Mouse (Mus musculus) liver, embryonic 11.5 days (tissue): ENCODE measurements around the gene Sdk1. TPM values are rescaled to one million over a fixed set of nuclear protein-coding genes. Genes with fewer than 3 reads are reported as not detected.

Source experiments
- ATAC-seq: fragments of 200-750 bp; cut with Nextera tagmentation; replicated peaks from 2 replicates; pipeline ENCODE4 v1.8.0; 2017; ENCODE audit warnings: moderate number of reproducible peaks, mild to moderate bottlenecking, moderate TSS enrichment, moderate library complexity; ENCODE audit not compliant: low FRiP score
- DNase-seq: peaks from one replicate; pipeline ENCODE4 v3.0.0-alpha.2; 2017; ENCODE audit warnings: low spot score
- H3K27ac ChIP-seq: fragments of 300-500 bp; sonication (generic); 2 replicates; pipeline ENCODE4 v1.5.1; 2014; ENCODE audit warnings: mild to moderate bottlenecking, low read depth, low read length, control low read depth
- H3K27me3 ChIP-seq: fragments of 300-500 bp; sonication (generic); replicated peaks from 2 replicates; pipeline ENCODE4 v1.6.1; 2014; ENCODE audit warnings: low read length, mixed read lengths; ENCODE audit not compliant: control insufficient read depth, insufficient read depth
- H3K36me3 ChIP-seq: fragments of 300-500 bp; sonication (generic); 2 replicates; pipeline ENCODE4 v1.6.1; 2014; ENCODE audit warnings: mild to moderate bottlenecking, low read length, moderate library complexity, mixed read lengths; ENCODE audit not compliant: control insufficient read depth, insufficient read depth
- H3K4me1 ChIP-seq: fragments of 300-500 bp; sonication (generic); replicated peaks from 2 replicates; pipeline ENCODE4 v1.6.1; 2014; ENCODE audit warnings: low read length, mixed read lengths; ENCODE audit not compliant: control insufficient read depth, insufficient read depth
- H3K4me2 ChIP-seq: fragments of 300-500 bp; sonication (generic); 2 replicates; pipeline ENCODE4 v1.6.1; 2014; ENCODE audit warnings: mild to moderate bottlenecking, control low read depth, moderate library complexity
- H3K4me3 ChIP-seq: fragments of 300-500 bp; sonication (generic); 2 replicates; pipeline ENCODE4 v1.5.1; 2014; ENCODE audit warnings: low read depth, low read length, control low read depth
- H3K9ac ChIP-seq: fragments of 300-500 bp; sonication (generic); 2 replicates; pipeline ENCODE4 v1.6.1; 2014; ENCODE audit warnings: low read depth, low read length, control low read depth
- H3K9me3 ChIP-seq: fragments of 300-500 bp; sonication (generic); 2 replicates; pipeline ENCODE4 v1.6.1; 2016; ENCODE audit warnings: low read length, inconsistent platforms, mixed read lengths; ENCODE audit not compliant: control insufficient read depth
- WGBS: fragments of 180-500 bp; shearing (Covaris S2); extraction: QIAGEN DNeasy Blood & Tissue Kit; methylation state at CpG from one replicate; pipeline ENCODE4 v1.1.7; 2014; 5-methylcytosine and 5-hydroxymethylcytosine counted together
- polyA plus RNA-seq: library from polyadenylated mRNA; unstranded; fragments of >200 nt; fragmentation: Nextera tagmentation; extraction: Ambion mirVana; gene quantifications from 2 replicates; pipeline ENCODE4 v1.2.1, GENCODE M21; 2014

Gene Sdk1
- polyA plus RNA-seq, 1 experiment from 2014 or later = 0.53 TPM

- H3K27ac ChIP-seq = no peak overlapping the region
- H3K36me3 ChIP-seq = no peaks in the 10 kb centered on the region
- WGBS = 63% methylated on average over 5 of the region's 5 CpGs
- H3K4me2 ChIP-seq = no peak overlapping the region
- H3K9me3 ChIP-seq = no peaks in the 10 kb centered on the region
- no peaks in the 10 kb centered on the region for H3K4me1 ChIP-seq
- no peaks in the 10 kb centered on the region for H3K27me3 ChIP-seq
- no peak for ATAC-seq
- no peak for DNase-seq
- H3K9ac ChIP-seq = no peak overlapping the region
- no peak overlapping the region for H3K4me3 ChIP-seq
Measured at GRCm38 (mm10) chr5:141391153-141391552, 149.9 kb downstream of the Sdk1 start.

- no peaks in the 10 kb centered on the region for H3K4me1 ChIP-seq
- 73% methylated on average over 4 of the region's 4 CpGs for WGBS
- no peaks in the 10 kb centered on the region for H3K9me3 ChIP-seq
- H3K27ac ChIP-seq = no peak overlapping the region
- ATAC-seq (no peak), DNase-seq (no peak)
- H3K9ac ChIP-seq = no peak overlapping the region
- H3K36me3 ChIP-seq = no peaks in the 10 kb centered on the region
- H3K4me2 ChIP-seq = no peak overlapping the region
- H3K4me3 ChIP-seq = no peak overlapping the region
- H3K27me3 ChIP-seq = no peaks in the 10 kb centered on the region
Measured at GRCm38 (mm10) chr5:141393846-141394245, 152.6 kb downstream of the Sdk1 start.

- no peak overlapping the region for H3K27ac ChIP-seq
- H3K4me1 ChIP-seq = no peaks in the 10 kb centered on the region
- no peaks in the 10 kb centered on the region for H3K27me3 ChIP-seq
- no peaks in the 10 kb centered on the region for H3K9me3 ChIP-seq
- H3K4me3 ChIP-seq = no peak overlapping the region
- H3K9ac ChIP-seq = no peak overlapping the region
- WGBS = 84% methylated on average over 8 of the region's 8 CpGs
- H3K36me3 ChIP-seq = no peaks in the 10 kb centered on the region
- ATAC-seq (no peak), DNase-seq (no peak)
- no peak overlapping the region for H3K4me2 ChIP-seq
Measured at GRCm38 (mm10) chr5:141394586-141394985, 153.3 kb downstream of the Sdk1 start.

- Histone ChIP-seq H3K9me3 (no peaks in the 10 kb centered on the region), H3K4me2 (no peak overlapping the region), H3K36me3 (no peaks in the 10 kb centered on the region), H3K4me3 (no peak overlapping the region), H3K27ac (no peak overlapping the region), H3K9ac (no peak overlapping the region), H3K4me1 (no peaks in the 10 kb centered on the region), H3K27me3 (no peaks in the 10 kb centered on the region)
- ATAC-seq (no peak), DNase-seq (no peak)
- 76% methylated on average over 8 of the region's 8 CpGs for WGBS
Measured at GRCm38 (mm10) chr5:141403741-141404140, 162.5 kb downstream of the Sdk1 start.

GRCm38 (mm10) chr5:141404651-141405050, 163.4 kb downstream of the Sdk1 start:
- no peaks in the 10 kb centered on the region for H3K27me3 ChIP-seq
- DNase-seq (no peak), ATAC-seq (no peak)
- H3K36me3 ChIP-seq = no peaks in the 10 kb centered on the region
- no peaks in the 10 kb centered on the region for H3K4me1 ChIP-seq
- H3K9ac ChIP-seq = no peak overlapping the region
- no peak overlapping the region for H3K27ac ChIP-seq
- 28% methylated on average over 2 of the region's 2 CpGs for WGBS
- H3K9me3 ChIP-seq = no peaks in the 10 kb centered on the region
- no peak overlapping the region for H3K4me2 ChIP-seq
- no peak overlapping the region for H3K4me3 ChIP-seq

GRCm38 (mm10) chr5:141406926-141407325, 165.6 kb downstream of the Sdk1 start:
- ATAC-seq (no peak), DNase-seq (no peak)
- Histone ChIP-seq H3K36me3 (no peaks in the 10 kb centered on the region), H3K4me1 (no peaks in the 10 kb centered on the region), H3K4me3 (no peak overlapping the region), H3K27ac (no peak overlapping the region), H3K9ac (no peak overlapping the region), H3K4me2 (no peak overlapping the region), H3K27me3 (no peaks in the 10 kb centered on the region), H3K9me3 (no peaks in the 10 kb centered on the region)
- WGBS = 62% methylated on average over 7 of the region's 7 CpGs

- no peak for DNase-seq
- 65% methylated on average over 11 of the region's 11 CpGs for WGBS
- H3K9ac ChIP-seq = no peak overlapping the region
- H3K36me3 ChIP-seq = no peaks in the 10 kb centered on the region
- H3K27ac ChIP-seq = no peak overlapping the region
- H3K27me3 ChIP-seq = no peaks in the 10 kb centered on the region
- no peaks in the 10 kb centered on the region for H3K9me3 ChIP-seq
- H3K4me1 ChIP-seq = no peaks in the 10 kb centered on the region
- no peak overlapping the region for H3K4me3 ChIP-seq
- H3K4me2 ChIP-seq = no peak overlapping the region
- ATAC-seq = no peak
Measured at GRCm38 (mm10) chr5:141413013-141413412, 171.7 kb downstream of the Sdk1 start.

GRCm38 (mm10) chr5:141415644-141416243, 174.5 kb downstream of the Sdk1 start:
- Histone ChIP-seq H3K27me3 (no peaks in the 10 kb centered on the region), H3K36me3 (no peaks in the 10 kb centered on the region), H3K4me2 (no peak overlapping the region), H3K27ac (no peak overlapping the region), H3K4me1 (no peaks in the 10 kb centered on the region), H3K4me3 (no peak overlapping the region), H3K9ac (no peak overlapping the region), H3K9me3 (no peaks in the 10 kb centered on the region)
- WGBS = 67% methylated on average over 10 of the region's 10 CpGs
- DNase-seq (no peak), ATAC-seq (no peak)

GRCm38 (mm10) chr5:141428132-141428531, 186.8 kb downstream of the Sdk1 start:
- Histone ChIP-seq H3K27ac (no peak overlapping the region), H3K4me1 (no peaks in the 10 kb centered on the region), H3K4me3 (no peak overlapping the region), H3K4me2 (no peak overlapping the region), H3K36me3 (no peaks in the 10 kb centered on the region), H3K27me3 (no peaks in the 10 kb centered on the region), H3K9me3 (no peaks in the 10 kb centered on the region), H3K9ac (no peak overlapping the region)
- ATAC-seq = no peak; the same call in 1 of the 2 replicates
- WGBS = 71% methylated on average over 3 of the region's 3 CpGs
- DNase-seq = no peak
